Mouse (Mus musculus) CH12.LX (cell line): ENCODE measurements around the gene Gnrhr. TPM values are rescaled to one million over a fixed set of nuclear protein-coding genes. Genes with fewer than 3 reads are reported as not detected.

Source experiments
- DNase-seq: peaks from one replicate; pipeline ENCODE4 v3.0.0-alpha.2; 2013; ENCODE audit errors: extremely low read depth
- H3K27ac ChIP-seq: 2 replicates; pipeline ENCODE4 v1.5.1; 2012; ENCODE audit warnings: low read depth, mild to moderate bottlenecking, control low read depth, moderate library complexity; ENCODE audit not compliant: insufficient read depth
- H3K27me3 ChIP-seq: replicated peaks from 2 replicates; pipeline ENCODE3; 2012; ENCODE audit warnings: inconsistent platforms
- H3K36me3 ChIP-seq, 2 experiments: replicated peaks in 1 of 2; 2 replicates each; pipeline versions ENCODE3 to v1.6.1; 2012; ENCODE audit warnings: inconsistent platforms in 1 of 2, low read length in 1 of 2, mild to moderate bottlenecking in 1 of 2, mixed read lengths in 1 of 2, moderate library complexity in 1 of 2; ENCODE audit not compliant: control insufficient read depth in 1 of 2, insufficient read depth in 1 of 2
- H3K4me1 ChIP-seq, 2 experiments: 2 replicates each; pipeline ENCODE4 v1.6.1; 2012; ENCODE audit warnings: inconsistent platforms in 1 of 2, moderate library complexity in 1 of 2; ENCODE audit not compliant: insufficient read depth in 2 of 2, control insufficient read depth in 1 of 2
- H3K4me2 ChIP-seq: 2 replicates; pipeline ENCODE4 v1.6.1; 2012; ENCODE audit warnings: low read depth, mild to moderate bottlenecking, control low read depth; ENCODE audit not compliant: poor library complexity, insufficient read depth, severe bottlenecking
- H3K4me3 ChIP-seq, 3 experiments: fragments of 150-350 bp in 1 of 3; sonication (generic) in 1 of 3; replicated peaks in 1 of 3; 2 replicates each; pipeline versions ENCODE3 to v1.5.1; 2011 to 2012; ENCODE audit warnings: low read depth in 2 of 3, low read length in 2 of 3, mild to moderate bottlenecking in 2 of 3, moderate library complexity in 2 of 3, control low read depth in 1 of 3, improper control_type of control experiment in 1 of 3, inconsistent platforms in 1 of 3, mixed read lengths in 1 of 3; ENCODE audit not compliant: poor library complexity in 1 of 3
- H3K79me2 ChIP-seq: replicated peaks from 2 replicates; pipeline ENCODE4 v1.6.1; 2012; ENCODE audit warnings: mild to moderate bottlenecking, moderate library complexity; ENCODE audit not compliant: control insufficient read depth, poor library complexity, insufficient read depth, severe bottlenecking; ENCODE audit errors: extremely low read depth
- H3K9ac ChIP-seq: 2 replicates; pipeline ENCODE4 v1.6.1; 2012; ENCODE audit warnings: low read depth, mild to moderate bottlenecking, control low read depth, moderate library complexity; ENCODE audit not compliant: insufficient read depth
- H3K9me3 ChIP-seq: replicated peaks from 2 replicates; pipeline ENCODE3; 2012; ENCODE audit warnings: low read length, inconsistent platforms, mixed read lengths
- CTCF ChIP-seq, 2 experiments: IDR thresholded peaks in 1 of 2; conservative IDR thresholded peaks in 1 of 2; 2 replicates each; pipeline ENCODE4 v1.5.1; 2011 to 2012; ENCODE audit warnings: low read depth in 2 of 2, low read length in 2 of 2, improper control_type of control experiment in 1 of 2, inconsistent platforms in 1 of 2, mild to moderate bottlenecking in 1 of 2, moderate library complexity in 1 of 2
- E2F4 ChIP-seq: IDR thresholded peaks from 2 replicates; pipeline ENCODE4 v1.6.1; 2011; ENCODE audit warnings: low read depth, low read length, improper control_type of control experiment; ENCODE audit not compliant: insufficient replicate concordance
- ELF1 ChIP-seq: IDR thresholded peaks from 2 replicates; pipeline ENCODE4 v1.6.1; 2014; ENCODE audit warnings: low read depth, mild to moderate bottlenecking, inconsistent platforms, low read length, improper control_type of control experiment
- EP300 ChIP-seq: IDR thresholded peaks from 2 replicates; pipeline ENCODE4 v1.6.1; 2011; ENCODE audit warnings: low read length, improper control_type of control experiment
- ETS1 ChIP-seq: conservative IDR thresholded peaks from 2 replicates; pipeline ENCODE4 v1.6.1; 2012; ENCODE audit warnings: low read depth, mild to moderate bottlenecking, inconsistent platforms, low read length, improper control_type of control experiment, moderate library complexity
- GABPA ChIP-seq: IDR thresholded peaks from 2 replicates; pipeline ENCODE4 v1.6.1; 2012; ENCODE audit warnings: low read depth, low read length, improper control_type of control experiment, inconsistent platforms; ENCODE audit not compliant: insufficient replicate concordance
- HCFC1 ChIP-seq: IDR thresholded peaks from 2 replicates; pipeline ENCODE4 v1.6.1; 2012; ENCODE audit warnings: low read depth, mild to moderate bottlenecking, inconsistent platforms, low read length, improper control_type of control experiment
- IRF4 ChIP-seq: IDR thresholded peaks from 2 replicates; pipeline ENCODE4 v1.6.1; 2014; ENCODE audit warnings: low read depth, mild to moderate bottlenecking, inconsistent platforms, low read length, improper control_type of control experiment
- JUN ChIP-seq: IDR thresholded peaks from 2 replicates; pipeline ENCODE4 v1.6.1; 2011; ENCODE audit warnings: low read depth, mild to moderate bottlenecking, low read length, improper control_type of control experiment, moderate library complexity; ENCODE audit not compliant: insufficient read depth
- MAFK ChIP-seq: IDR thresholded peaks from 2 replicates; pipeline ENCODE4 v1.6.1; 2011; ENCODE audit warnings: low read length, improper control_type of control experiment; ENCODE audit not compliant: insufficient replicate concordance
- MAZ ChIP-seq: IDR thresholded peaks from 2 replicates; pipeline ENCODE4 v1.6.1; 2012; ENCODE audit warnings: low read depth, mild to moderate bottlenecking, inconsistent platforms, low read length, improper control_type of control experiment, moderate library complexity
- MEF2A ChIP-seq: IDR thresholded peaks from 2 replicates; pipeline ENCODE4 v1.6.1; 2014; ENCODE audit warnings: low read depth, mild to moderate bottlenecking, inconsistent platforms, low read length, improper control_type of control experiment, borderline replicate concordance
- MXI1 ChIP-seq: IDR thresholded peaks from 2 replicates; pipeline ENCODE4 v1.6.1; 2011; ENCODE audit warnings: mild to moderate bottlenecking, low read depth, low read length, improper control_type of control experiment
- MYC ChIP-seq: IDR thresholded peaks from 2 replicates; pipeline ENCODE4 v1.6.1; 2011; ENCODE audit warnings: low read depth, mild to moderate bottlenecking, improper control_type of control experiment, low read length
- NELFE ChIP-seq: IDR thresholded peaks from 2 replicates; pipeline ENCODE4 v1.6.1; 2011; ENCODE audit warnings: low read depth, low read length, improper control_type of control experiment
- NRF1 ChIP-seq: IDR thresholded peaks from 2 replicates; pipeline ENCODE4 v1.6.1; 2014; ENCODE audit warnings: low read depth, mild to moderate bottlenecking, inconsistent platforms, low read length, improper control_type of control experiment, moderate library complexity
- PAX5 ChIP-seq: IDR thresholded peaks from 2 replicates; pipeline ENCODE4 v1.6.1; 2012; ENCODE audit warnings: low read length, inconsistent platforms, mixed read lengths
- POLR2A ChIP-seq: IDR thresholded peaks from 2 replicates; pipeline ENCODE4 v1.6.1; 2011; ENCODE audit warnings: low read depth, mild to moderate bottlenecking, improper control_type of control experiment, low read length
- POLR2AphosphoS2 ChIP-seq: IDR thresholded peaks from 2 replicates; pipeline ENCODE4 v1.6.1; 2011; ENCODE audit warnings: low read depth, low read length, improper control_type of control experiment
- RCOR1 ChIP-seq: conservative IDR thresholded peaks from 2 replicates; pipeline ENCODE4 v1.6.1; 2012; ENCODE audit warnings: low read depth, mild to moderate bottlenecking, inconsistent platforms, low read length, improper control_type of control experiment
- SIN3A ChIP-seq: IDR thresholded peaks from 2 replicates; pipeline ENCODE4 v1.6.1; 2012; ENCODE audit warnings: low read length, improper control_type of control experiment, inconsistent platforms
- SMC3 ChIP-seq: IDR thresholded peaks from 2 replicates; pipeline ENCODE4 v1.6.1; 2011; ENCODE audit warnings: low read depth, low read length, improper control_type of control experiment
- TBP ChIP-seq: conservative IDR thresholded peaks from 2 replicates; pipeline ENCODE4 v1.6.1; 2011; ENCODE audit warnings: low read depth, low read length, improper control_type of control experiment
- TCF12 ChIP-seq: IDR thresholded peaks from 2 replicates; pipeline ENCODE4 v1.6.1; 2014; ENCODE audit warnings: low read depth, mild to moderate bottlenecking, inconsistent platforms, low read length, improper control_type of control experiment
- UBTF ChIP-seq: IDR thresholded peaks from 2 replicates; pipeline ENCODE4 v1.6.1; 2012; ENCODE audit warnings: low read depth, mild to moderate bottlenecking, inconsistent platforms, low read length, improper control_type of control experiment, moderate library complexity
- USF1 ChIP-seq: IDR thresholded peaks from 2 replicates; pipeline ENCODE4 v1.6.1; 2014; ENCODE audit warnings: low read depth, mild to moderate bottlenecking, inconsistent platforms, low read length, improper control_type of control experiment
- USF2 ChIP-seq: conservative IDR thresholded peaks from 2 replicates; pipeline ENCODE4 v1.6.1; 2011; ENCODE audit warnings: low read depth, low read length, improper control_type of control experiment
- ZC3H11A ChIP-seq: IDR thresholded peaks from 2 replicates; pipeline ENCODE4 v1.6.1; 2012; ENCODE audit warnings: low read depth, mild to moderate bottlenecking, inconsistent platforms, low read length, improper control_type of control experiment
- ZKSCAN1 ChIP-seq: IDR thresholded peaks from 2 replicates; pipeline ENCODE4 v1.6.1; 2012; ENCODE audit warnings: low read depth, inconsistent platforms, low read length, improper control_type of control experiment, borderline replicate concordance
- ZMIZ1 ChIP-seq: IDR thresholded peaks from 2 replicates; pipeline ENCODE4 v1.6.1; 2012; ENCODE audit warnings: low read depth, mild to moderate bottlenecking, inconsistent platforms, low read length, improper control_type of control experiment
- dilution Hi-C: fragments of 300-500 bp; cut with MboI; formaldehyde crosslinking; loops from 2 replicates; pipeline ENCODE4 v1.14.3; 2020; ENCODE audit warnings: low sequenced_read_pairs; ENCODE audit not compliant: extremely low pct_unique_long_range_greater_than_20kb, extremely low pct_ligation_motif_present
- in situ Hi-C: fragments of 300-500 bp; cut with MboI; formaldehyde crosslinking; loops from 3 replicates; pipeline ENCODE4 v1.14.3; 2019; ENCODE audit warnings: low sequenced_read_pairs, low pct_ligation_motif_present, low pct_unique_long_range_greater_than_20kb, mixed read lengths
- polyA plus RNA-seq: library from polyadenylated mRNA; unstranded; fragments of >175 nt; gene quantifications from 2 replicates; pipeline ENCODE4 v1.2.1, GENCODE M21; 2012; ENCODE audit warnings: low read depth; ENCODE audit not compliant: insufficient read length
- total RNA-seq, 2 experiments: library from RNA; depleted of rRNA; stranded (reverse); fragments of 300-350 nt in 1 of 2; fragments of >200 nt in 1 of 2; gene quantifications; 2 replicates each; pipeline ENCODE4 v1.2.3; 2012 to 2014

Gnrhr gene
- total and polyA plus RNA-seq, 3 experiments, result not detected

DNA sequence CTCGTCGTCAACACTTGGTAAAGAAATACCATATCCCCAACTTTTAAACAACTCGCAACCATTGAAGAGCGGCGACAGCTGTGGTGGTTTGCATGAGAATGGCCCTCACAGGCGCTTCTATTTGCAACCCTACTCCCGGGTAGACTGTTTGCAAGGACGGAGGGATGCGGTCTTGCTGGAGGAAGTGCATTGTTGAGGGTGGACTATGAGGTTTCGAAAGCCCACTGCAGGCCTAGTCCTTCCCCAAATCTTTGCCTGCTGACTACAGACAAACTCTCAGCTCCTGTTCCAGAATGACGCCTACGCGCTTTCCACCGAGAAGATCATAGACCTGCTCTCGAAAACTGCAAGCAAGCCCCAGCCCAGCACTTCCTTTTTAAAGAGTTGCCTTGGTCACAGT is 7.4 kb downstream of the Gnrhr start:
- H3K27ac ChIP-seq, result no peak overlapping the region
- H3K9ac ChIP-seq, result no peak overlapping the region
- no peaks in the 10 kb centered on the region for H3K9me3 ChIP-seq
- no peaks in the 10 kb centered on the region for H3K27me3 ChIP-seq
- no peak for DNase-seq
- no peak for TF ChIP-seq MAZ
- no peak for TF ChIP-seq ELF1
- no peak for TF ChIP-seq POLR2A
- TF ChIP-seq TCF12, result no peak
- no peak for TF ChIP-seq MEF2A
- TF ChIP-seq SMC3, result no peak
- no peak for TF ChIP-seq USF2
- TF ChIP-seq IRF4, result no peak
- no peak for TF ChIP-seq EP300
- no peak for TF ChIP-seq USF1
- no peak for TF ChIP-seq HCFC1
- TF ChIP-seq ZKSCAN1, result no peak
- no peak for TF ChIP-seq UBTF
- no peak for TF ChIP-seq ZMIZ1
- no peak for TF ChIP-seq E2F4
- TF ChIP-seq MXI1, result no peak
- no peak for TF ChIP-seq GABPA
- TF ChIP-seq NELFE, result no peak
- in situ Hi-C loops, result loop anchor here (25.0 kb wide), 1 partner anchor 222 kb away; no protein-coding TSS in a partner anchor
- dilution Hi-C loops, result no loop called here
- no peak overlapping the region for H3K4me3 ChIP-seq
- no peaks in the 10 kb centered on the region for H3K36me3 ChIP-seq
- no peaks in the 10 kb centered on the region for H3K79me2 ChIP-seq
- peak overlapping the region; percentile 80 for H3K4me2 ChIP-seq
- peaks cover 0 to 5% of the 10 kb centered on the region in 2 experiments; a peak in 2 of 4 replicates for H3K4me1 ChIP-seq

DNA sequence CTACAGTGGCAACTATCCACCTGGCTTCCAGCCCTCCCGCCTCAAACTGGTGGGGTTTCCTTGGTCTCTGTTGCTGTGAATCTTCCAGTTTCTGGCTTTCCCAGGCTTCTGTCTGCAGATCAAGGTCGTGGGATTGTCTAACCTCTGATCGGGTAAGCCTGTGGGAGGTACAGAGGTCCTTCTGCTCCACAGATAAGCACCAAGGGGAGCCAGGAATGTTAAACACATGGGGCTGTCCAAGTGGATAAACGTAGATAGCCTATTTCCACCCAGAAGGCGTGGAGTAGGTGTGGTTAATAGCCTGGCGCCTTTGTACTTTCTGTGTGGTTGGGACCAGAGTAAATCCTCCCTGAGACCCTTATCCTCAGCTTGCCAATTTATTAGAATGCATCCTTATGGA is 10.3 kb downstream of the Gnrhr start:
- no peak overlapping the region for H3K27ac ChIP-seq
- DNase-seq, result no peak
- no peaks in the 10 kb centered on the region for H3K27me3 ChIP-seq
- H3K4me2 ChIP-seq, result no peak overlapping the region
- H3K36me3 ChIP-seq, result no peaks in the 10 kb centered on the region
- in situ Hi-C loops (loop anchor here (25.0 kb wide), 1 partner anchor 225 kb away; no protein-coding TSS in a partner anchor), dilution Hi-C loops (no loop called here)
- peaks cover 0 to 5% of the 10 kb centered on the region in 2 experiments; a peak in 2 of 4 replicates for H3K4me1 ChIP-seq
- no peaks in the 10 kb centered on the region for H3K79me2 ChIP-seq
- no peak overlapping the region for H3K9ac ChIP-seq
- no peak for TF ChIP-seq CTCF (conservative IDR thresholded peaks at IDR 0.05 in 1 of 2, IDR thresholded peaks at IDR 0.05 in 1 of 2; ENCODE audit: low read depth in 2 of 2, low read length in 2 of 2)
- TF ChIP-seq POLR2AphosphoS2, result no peak
- TF ChIP-seq RCOR1, result no peak
- TF ChIP-seq ZKSCAN1, result no peak
- TF ChIP-seq MAFK, result no peak
- TF ChIP-seq E2F4, result no peak
- TF ChIP-seq JUN, result no peak
- TF ChIP-seq MYC, result no peak
- no peak for TF ChIP-seq TBP
- TF ChIP-seq NRF1, result no peak
- no peak for TF ChIP-seq ZC3H11A
- TF ChIP-seq USF1, result no peak
- TF ChIP-seq PAX5, result no peak
- no peak for TF ChIP-seq SIN3A
- no peak for TF ChIP-seq MXI1
- no peak for TF ChIP-seq ETS1
- no peak for TF ChIP-seq ELF1
- TF ChIP-seq NELFE, result no peak
- no peak overlapping the region for H3K4me3 ChIP-seq
- no peaks in the 10 kb centered on the region for H3K9me3 ChIP-seq
